Mouse (Mus musculus): ENCODE results near the gene Ddx25.
A peak's percentile ranks its signal among the peaks of the same experiment; 100 is the strongest.

Ddx25 gene

GRCm38 (mm10) chr9:35493733-35494092, 64.6 kb downstream of the Ddx25 start:
- no peak for DNase-seq (ENCODE audit: low spot score in 2 of 2)

DNA sequence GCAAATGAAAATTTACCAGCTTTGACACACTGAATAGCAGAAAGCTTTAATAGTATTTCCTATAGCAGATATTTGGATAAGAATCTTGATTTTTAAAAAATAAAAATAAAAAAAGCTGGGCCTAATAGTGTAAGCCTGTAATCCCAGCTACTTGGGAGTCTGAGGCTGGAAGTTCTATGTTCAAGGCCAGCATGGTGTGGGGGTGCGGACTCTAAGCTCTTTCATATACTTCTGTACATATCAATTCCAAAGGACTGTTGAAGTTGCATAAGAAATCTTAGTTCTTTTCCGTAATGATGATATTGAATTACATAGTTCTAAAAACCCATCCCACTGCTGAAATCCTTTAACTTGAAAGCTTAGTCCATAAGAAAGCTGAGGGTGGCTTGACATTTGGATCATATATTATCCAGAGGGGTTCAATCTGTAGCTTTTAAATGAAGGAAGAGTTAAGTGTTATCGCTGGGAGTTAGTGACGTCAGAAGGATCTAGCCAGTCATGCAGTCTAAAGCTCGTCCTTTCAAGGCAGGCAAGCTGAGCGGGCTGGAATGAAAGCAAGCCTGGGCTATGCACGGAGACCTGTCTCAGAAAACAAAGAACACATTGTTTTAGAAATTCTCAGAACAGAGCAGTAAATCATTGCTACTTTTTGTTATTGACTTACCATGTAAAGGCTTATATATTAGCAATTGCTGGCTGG, 65.1 kb downstream of the Ddx25 start:
- DNase-seq (ENCODE audit: low spot score in 2 of 2) = no peak

DNA sequence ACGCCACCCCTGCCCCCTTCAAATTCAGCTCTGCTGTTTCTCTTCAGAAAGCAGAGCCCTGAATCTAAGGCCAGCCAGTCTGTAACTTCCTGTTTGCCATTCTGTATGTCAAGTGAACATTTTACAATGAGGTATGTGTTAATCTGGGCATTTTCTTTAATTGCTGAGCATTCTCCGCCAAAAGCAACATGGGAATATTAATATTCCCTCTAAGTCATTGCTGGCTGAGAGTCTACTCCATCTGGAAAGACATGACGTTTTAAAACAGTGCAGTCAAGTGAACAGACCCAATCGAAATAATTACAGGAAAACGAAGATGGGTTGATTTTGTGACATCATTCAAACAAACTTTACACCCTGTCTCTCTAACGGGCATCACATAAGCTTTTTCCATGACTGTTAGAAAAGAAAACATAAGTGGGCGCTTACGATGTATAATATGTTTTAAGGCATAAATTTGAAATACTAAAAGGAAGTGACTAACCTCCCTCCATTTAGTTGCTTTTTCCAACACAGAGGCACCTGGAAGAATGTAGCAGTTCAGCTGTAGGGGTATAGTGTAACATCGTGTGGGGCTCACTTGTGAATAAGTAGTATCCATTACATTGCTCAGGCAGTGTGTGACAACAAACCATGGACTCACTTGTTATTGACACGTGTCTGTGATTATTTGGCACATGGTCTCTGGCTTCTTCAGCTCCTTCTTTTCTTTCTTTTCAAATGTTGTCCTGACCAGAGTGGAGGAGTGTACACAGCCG, 67.0 kb downstream of the Ddx25 start:
- no peak for DNase-seq (ENCODE audit: low spot score in 2 of 2)

DNA sequence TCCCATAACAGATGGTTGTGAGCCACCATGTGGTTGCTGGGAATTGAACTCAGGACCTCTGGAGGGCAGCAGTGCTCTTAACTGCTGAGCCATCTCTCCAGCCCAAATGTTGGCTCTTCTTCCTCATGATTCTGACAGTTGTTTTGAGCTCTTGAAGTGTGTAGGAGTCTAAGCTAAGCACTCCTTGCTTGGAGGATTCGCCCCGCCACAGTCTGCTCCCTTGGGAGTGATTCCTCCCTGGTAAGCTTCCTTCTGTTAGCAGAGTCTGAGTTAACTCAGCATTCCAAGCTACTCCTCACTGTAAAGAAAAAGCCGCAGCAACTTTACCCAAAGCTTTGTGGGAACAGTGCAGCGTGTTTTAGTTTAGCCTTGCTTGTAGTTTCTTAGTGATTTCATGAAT, 69.8 kb downstream of the Ddx25 start:
- peak; percentile 34 to 36 for DNase-seq (ENCODE audit: low spot score in 2 of 2)
